In genomic region chr14:16572755-16573340, GRCm38 (mm10) we compare ENCODE assay signal across 10 mouse cellular contexts.
DNase-seq lines count a peak whose midpoint lies in the region; ATAC-seq lines count a peak whose summit lies in the region.
"Had no signal": no experiment of that assay in that cellular context is flagged by ENCODE, and none has a peak within 500 bp of the region (broad histone marks: within the 10 kb centered on the region; RNA-seq: fewer than 3 reads in every experiment).

No protein-coding gene starts in this region.

- no peak overlapping the region for H3K9ac ChIP-seq in forebrain, embryonic 14.5 days (ENCODE audit: low read length)
- H3K9ac ChIP-seq in midbrain, embryonic 11.5 days (ENCODE audit: low read length) = no peak overlapping the region
- H3K9ac ChIP-seq in midbrain, embryonic 15.5 days = no peak overlapping the region
- H3K9ac ChIP-seq in limb, embryonic 13.5 days = peak overlapping the region; percentile 78

- H3K4me1 ChIP-seq in forebrain, embryonic 10.5 days = peaks cover 58% of the 10 kb centered on the region
- H3K4me1 ChIP-seq in forebrain, embryonic 14.5 days (ENCODE audit: control insufficient read depth, insufficient read depth, low read length) = no peaks in the 10 kb centered on the region
- H3K4me1 ChIP-seq in midbrain, embryonic 11.5 days (ENCODE audit: control insufficient read depth, insufficient read depth, low read length) = peaks cover 11% of the 10 kb centered on the region; the same call in 1 of the 2 replicates
- 0 out of 2 replicates have a peak, but pooled peaks cover 10% of the 10 kb centered on the region for H3K4me1 ChIP-seq in midbrain, embryonic 15.5 days
- peaks cover 43% of the 10 kb centered on the region for H3K4me1 ChIP-seq in limb, embryonic 13.5 days

- no peak for ATAC-seq in forebrain, embryonic 14.5 days
- no peak for ATAC-seq in midbrain, embryonic 11.5 days (ENCODE audit: low FRiP score)
- ATAC-seq in midbrain, embryonic 15.5 days (replicated peaks) = no peak
- no peak for ATAC-seq in limb, embryonic 13.5 days (ENCODE audit: low FRiP score, low read depth)
- ATAC-seq in megakaryocyte progenitor cell, adult 5-6 weeks (replicated peaks; ENCODE audit: poor library complexity) = no peak

- no peaks in the 10 kb centered on the region for H3K9me3 ChIP-seq in forebrain, embryonic 10.5 days
- H3K9me3 ChIP-seq in forebrain, embryonic 14.5 days (replicated peaks; ENCODE audit: control insufficient read depth, low read length) = no peaks in the 10 kb centered on the region
- H3K9me3 ChIP-seq in midbrain, embryonic 11.5 days (ENCODE audit: control insufficient read depth, low read length) = no peaks in the 10 kb centered on the region
- no peaks in the 10 kb centered on the region for H3K9me3 ChIP-seq in midbrain, embryonic 15.5 days
- no peaks in the 10 kb centered on the region for H3K9me3 ChIP-seq in limb, embryonic 13.5 days

- H3K4me2 ChIP-seq in forebrain, embryonic 14.5 days (ENCODE audit: low read length) = no peak overlapping the region
- peak overlapping the region; percentile 13; the same call in 1 of the 2 replicates for H3K4me2 ChIP-seq in midbrain, embryonic 11.5 days
- H3K4me2 ChIP-seq in midbrain, embryonic 15.5 days = no peak overlapping the region; the same call in 1 of the 2 replicates
- peak overlapping the region; percentile 83 for H3K4me2 ChIP-seq in limb, embryonic 13.5 days (replicated peaks)

- H3K36me3 ChIP-seq in forebrain, embryonic 10.5 days (replicated peaks) = no peaks in the 10 kb centered on the region
- H3K36me3 ChIP-seq in forebrain, embryonic 14.5 days (ENCODE audit: control insufficient read depth, insufficient read depth, low read length) = no peaks in the 10 kb centered on the region
- H3K36me3 ChIP-seq in midbrain, embryonic 11.5 days (ENCODE audit: control insufficient read depth, insufficient read depth, low read length) = no peaks in the 10 kb centered on the region
- no peaks in the 10 kb centered on the region for H3K36me3 ChIP-seq in midbrain, embryonic 15.5 days (replicated peaks)
- no peaks in the 10 kb centered on the region for H3K36me3 ChIP-seq in limb, embryonic 13.5 days

- H3K4me3 ChIP-seq in forebrain, embryonic 10.5 days = peak overlapping the region; percentile 63
- H3K4me3 ChIP-seq in forebrain, embryonic 14.5 days (ENCODE audit: low read depth, low read length) = no peak overlapping the region
- no peak overlapping the region for H3K4me3 ChIP-seq in midbrain, embryonic 11.5 days (ENCODE audit: low read depth, low read length)
- H3K4me3 ChIP-seq in midbrain, embryonic 15.5 days = no peak overlapping the region
- H3K4me3 ChIP-seq in limb, embryonic 13.5 days = peak overlapping the region; percentile 60
- H3K4me3 ChIP-seq: myocyte had no signal

- DNase-seq in forebrain, embryonic 10.5 days (ENCODE audit: extremely low spot score, low spot score) = no peak
- DNase-seq in forebrain, embryonic 14.5 days (ENCODE audit: low spot score) = no peak
- DNase-seq in midbrain, embryonic 11.5 days (ENCODE audit: low spot score, missing footprints) = peak; percentile 85
- DNase-seq in yolk sac, embryonic 10.5 days (ENCODE audit: low spot score) = peak; percentile 50
- DNase-seq in testis, postnatal 10 days (ENCODE audit: low spot score) = no peak
- DNase-seq: thymus, adult 18-20 months had no signal

- peak overlapping the region; percentile 89 for H3K27ac ChIP-seq in forebrain, embryonic 10.5 days
- no peak overlapping the region for H3K27ac ChIP-seq in forebrain, embryonic 14.5 days (ENCODE audit: low read depth, low read length)
- H3K27ac ChIP-seq in midbrain, embryonic 11.5 days (ENCODE audit: low read depth, low read length) = no peak overlapping the region
- H3K27ac ChIP-seq in midbrain, embryonic 15.5 days = no peak overlapping the region
- H3K27ac ChIP-seq in limb, embryonic 13.5 days = no peak overlapping the region

- peaks cover 35% of the 10 kb centered on the region for H3K27me3 ChIP-seq in forebrain, embryonic 10.5 days (ENCODE audit: poor library complexity, severe bottlenecking)
- H3K27me3 ChIP-seq in forebrain, embryonic 14.5 days (replicated peaks; ENCODE audit: control insufficient read depth, insufficient read depth, low read length) = peaks cover 20% of the 10 kb centered on the region
- peaks cover 10% of the 10 kb centered on the region; the same call in 1 of the 2 replicates for H3K27me3 ChIP-seq in midbrain, embryonic 11.5 days (ENCODE audit: control insufficient read depth, insufficient read depth, low read length)
- H3K27me3 ChIP-seq in midbrain, embryonic 15.5 days (replicated peaks) = peaks cover 9% of the 10 kb centered on the region; the same call in 1 of the 2 replicates
- H3K27me3 ChIP-seq in limb, embryonic 13.5 days = peaks cover 41% of the 10 kb centered on the region

- WGBS in forebrain, embryonic 10.5 days = 1% methylated on average over 8 of the region's 8 CpGs
- WGBS in forebrain, embryonic 14.5 days = 14% methylated on average over 8 of the region's 8 CpGs
- WGBS in midbrain, embryonic 11.5 days = 6% methylated on average over 8 of the region's 8 CpGs
- 20% methylated on average over 8 of the region's 8 CpGs for WGBS in midbrain, embryonic 15.5 days
- 27% methylated on average over 8 of the region's 8 CpGs for WGBS in limb, embryonic 13.5 days

Comparison
In these comparisons a context has a peak if more than half of its experiments do, and no peak if none do; other contexts are left out.
1. H3K4me3 ChIP-seq: peak in forebrain, embryonic 10.5 days (single experiment) and limb, embryonic 13.5 days (single experiment); none in forebrain, embryonic 14.5 days (single experiment), midbrain, embryonic 11.5 days (single experiment) and midbrain, embryonic 15.5 days (single experiment).
2. H3K4me2 ChIP-seq: peak in midbrain, embryonic 11.5 days (single experiment) and limb, embryonic 13.5 days (single experiment); none in forebrain, embryonic 14.5 days (single experiment) and midbrain, embryonic 15.5 days (single experiment).
3. DNase-seq: peak in midbrain, embryonic 11.5 days (single experiment) and yolk sac, embryonic 10.5 days (single experiment); none in forebrain, embryonic 10.5 days (single experiment), forebrain, embryonic 14.5 days (single experiment) and testis, postnatal 10 days (single experiment).